Mouse (Mus musculus) midbrain, embryonic 13.5 days (tissue): ENCODE results near the gene Myb. TPM values are rescaled to one million over a fixed set of nuclear protein-coding genes. Genes with fewer than 3 reads are reported as not detected.
A peak's percentile ranks its signal among the peaks of the same experiment; 100 is the strongest.

Experiments used
- ATAC-seq: fragments of 200-750 bp; cut with Nextera tagmentation; 2 replicates; pipeline ENCODE4 v1.8.0; 2017; ENCODE audit warnings: mild to moderate bottlenecking, moderate TSS enrichment, moderate library complexity
- H3K27ac ChIP-seq: fragments of 300-500 bp; sonication (generic); 2 replicates; pipeline ENCODE4 v1.5.1; 2015; ENCODE audit warnings: inconsistent platforms, mild to moderate bottlenecking, moderate library complexity
- H3K27me3 ChIP-seq: fragments of 300-500 bp; sonication (generic); 2 replicates; pipeline ENCODE4 v1.6.1; 2015; ENCODE audit warnings: mild to moderate bottlenecking, inconsistent platforms
- H3K36me3 ChIP-seq: fragments of 300-500 bp; sonication (generic); 2 replicates; pipeline ENCODE4 v1.6.1; 2015; ENCODE audit warnings: mild to moderate bottlenecking, inconsistent platforms
- H3K4me1 ChIP-seq: fragments of 300-500 bp; sonication (generic); replicated peaks from 2 replicates; pipeline ENCODE4 v1.6.1; 2015; ENCODE audit warnings: inconsistent platforms
- H3K4me2 ChIP-seq: fragments of 300-500 bp; sonication (generic); replicated peaks from 2 replicates; pipeline ENCODE4 v1.6.1; 2015; ENCODE audit warnings: moderate library complexity, mild to moderate bottlenecking, inconsistent platforms
- H3K4me3 ChIP-seq: fragments of 300-500 bp; sonication (generic); replicated peaks from 2 replicates; pipeline ENCODE4 v1.5.1; 2015; ENCODE audit warnings: mild to moderate bottlenecking, inconsistent platforms
- H3K9ac ChIP-seq: fragments of 300-500 bp; sonication (generic); replicated peaks from 2 replicates; pipeline ENCODE4 v1.6.1; 2015; ENCODE audit warnings: mild to moderate bottlenecking, inconsistent platforms
- H3K9me3 ChIP-seq: fragments of 300-500 bp; sonication (generic); 2 replicates; pipeline ENCODE4 v1.6.1; 2016; ENCODE audit warnings: mild to moderate bottlenecking, inconsistent platforms
- WGBS: fragments of 180-500 bp; shearing (Covaris S2); methylation state at CpG from one replicate; pipeline ENCODE4 v1.1.7; 2015; 5-methylcytosine and 5-hydroxymethylcytosine counted together
- polyA plus RNA-seq: library from polyadenylated mRNA; unstranded; fragments of >200 nt; fragmentation: Nextera tagmentation; extraction: Ambion mirVana; gene quantifications from 2 replicates; pipeline ENCODE4 v1.2.1, GENCODE M21; 2015

Gene Myb
- 3.0 and 3.1 TPM in 2 replicates for polyA plus RNA-seq

GRCm38 (mm10) chr10:21160537-21161358 is at the start of gene Myb:
Gene Myb, minus strand, starts transcription at chr10:21160984.
- under 1% methylated on average over 73 of the region's 86 CpGs for WGBS
- peak within 1 kb of the TSS; percentile 71 for H3K9ac ChIP-seq
- H3K36me3 ChIP-seq, result no peaks in the 10 kb centered on the region
- ATAC-seq, result peak; percentile 86
- H3K4me1 ChIP-seq, result peaks cover 20% of the 10 kb centered on the region
- peak within 1 kb of the TSS; percentile 58 for H3K4me3 ChIP-seq
- H3K27ac ChIP-seq, result 0 out of 2 replicates have a peak within 1 kb of the TSS, but pooled peaks have one; percentile 19
- H3K9me3 ChIP-seq, result no peaks in the 10 kb centered on the region
- H3K27me3 ChIP-seq, result peaks cover 50% of the 10 kb centered on the region
- H3K4me2 ChIP-seq, result peak within 1 kb of the TSS; percentile 98

- Histone ChIP-seq H3K36me3 (no peaks in the 10 kb centered on the region), H3K9ac (no peak overlapping the region), H3K9me3 (no peaks in the 10 kb centered on the region), H3K27ac (no peak overlapping the region), H3K4me2 (no peak overlapping the region), H3K4me3 (no peak overlapping the region), H3K4me1 (no peaks in the 10 kb centered on the region), H3K27me3 (no peaks in the 10 kb centered on the region)
- ATAC-seq, result no peak
- 83% methylated on average over 1 of the region's 1 CpGs for WGBS
These were observed 46.6 kb upstream of the Myb start for GRCm38 (mm10) chr10:21207378-21207777.

- no peak overlapping the region for H3K9ac ChIP-seq
- no peaks in the 10 kb centered on the region for H3K9me3 ChIP-seq
- no peak for ATAC-seq
- 83% methylated on average over 2 of the region's 2 CpGs for WGBS
- H3K4me2 ChIP-seq, result no peak overlapping the region
- no peaks in the 10 kb centered on the region for H3K27me3 ChIP-seq
- no peak overlapping the region for H3K4me3 ChIP-seq
- no peaks in the 10 kb centered on the region for H3K36me3 ChIP-seq
- H3K4me1 ChIP-seq, result no peaks in the 10 kb centered on the region
- no peak overlapping the region for H3K27ac ChIP-seq
These were observed 45.4 kb upstream of the Myb start for GRCm38 (mm10) chr10:21206232-21206631.

GRCm38 (mm10) chr10:21204496-21205085 is 43.8 kb upstream of the Myb start:
- Histone ChIP-seq H3K4me2 (no peak overlapping the region), H3K9me3 (no peaks in the 10 kb centered on the region), H3K4me3 (no peak overlapping the region), H3K27me3 (no peaks in the 10 kb centered on the region), H3K4me1 (no peaks in the 10 kb centered on the region), H3K9ac (no peak overlapping the region), H3K27ac (no peak overlapping the region), H3K36me3 (no peaks in the 10 kb centered on the region)
- ATAC-seq, result no peak
- WGBS, result 72% methylated on average over 10 of the region's 10 CpGs

GRCm38 (mm10) chr10:21203886-21204285 is 43.1 kb upstream of the Myb start:
- H3K27ac ChIP-seq, result no peak overlapping the region
- no peaks in the 10 kb centered on the region for H3K4me1 ChIP-seq
- no peak overlapping the region for H3K9ac ChIP-seq
- H3K4me3 ChIP-seq, result no peak overlapping the region
- 90% methylated on average over 5 of the region's 5 CpGs for WGBS
- ATAC-seq, result no peak
- no peaks in the 10 kb centered on the region for H3K36me3 ChIP-seq
- H3K9me3 ChIP-seq, result no peaks in the 10 kb centered on the region
- no peak overlapping the region for H3K4me2 ChIP-seq
- H3K27me3 ChIP-seq, result no peaks in the 10 kb centered on the region

GRCm38 (mm10) chr10:21203461-21203860 is 42.7 kb upstream of the Myb start:
- Histone ChIP-seq H3K4me3 (no peak overlapping the region), H3K27me3 (no peaks in the 10 kb centered on the region), H3K36me3 (no peaks in the 10 kb centered on the region), H3K4me1 (no peaks in the 10 kb centered on the region), H3K27ac (no peak overlapping the region), H3K4me2 (no peak overlapping the region), H3K9ac (no peak overlapping the region), H3K9me3 (no peaks in the 10 kb centered on the region)
- WGBS, result 94% methylated on average over 3 of the region's 3 CpGs
- no peak for ATAC-seq

- no peaks in the 10 kb centered on the region for H3K27me3 ChIP-seq
- WGBS, result 84% methylated on average over 7 of the region's 7 CpGs
- H3K9me3 ChIP-seq, result no peaks in the 10 kb centered on the region
- H3K4me2 ChIP-seq, result no peak overlapping the region
- no peak overlapping the region for H3K4me3 ChIP-seq
- H3K27ac ChIP-seq, result no peak overlapping the region
- H3K9ac ChIP-seq, result no peak overlapping the region
- ATAC-seq, result no peak
- no peaks in the 10 kb centered on the region for H3K36me3 ChIP-seq
- H3K4me1 ChIP-seq, result no peaks in the 10 kb centered on the region
These were observed 40.0 kb upstream of the Myb start for GRCm38 (mm10) chr10:21200761-21201160.

GRCm38 (mm10) chr10:21200322-21200721 is 39.5 kb upstream of the Myb start:
- H3K9me3 ChIP-seq, result no peaks in the 10 kb centered on the region
- no peak overlapping the region for H3K27ac ChIP-seq
- no peak overlapping the region for H3K4me2 ChIP-seq
- H3K36me3 ChIP-seq, result no peaks in the 10 kb centered on the region
- ATAC-seq, result no peak
- H3K9ac ChIP-seq, result no peak overlapping the region
- no peaks in the 10 kb centered on the region for H3K4me1 ChIP-seq
- H3K4me3 ChIP-seq, result no peak overlapping the region
- no peaks in the 10 kb centered on the region for H3K27me3 ChIP-seq

GRCm38 (mm10) chr10:21196646-21197116 is 35.9 kb upstream of the Myb start:
- Histone ChIP-seq H3K27me3 (no peaks in the 10 kb centered on the region), H3K4me2 (no peak overlapping the region), H3K36me3 (no peaks in the 10 kb centered on the region), H3K4me1 (peaks cover 7% of the 10 kb centered on the region), H3K9ac (no peak overlapping the region), H3K4me3 (no peak overlapping the region), H3K27ac (no peak overlapping the region), H3K9me3 (no peaks in the 10 kb centered on the region)
- 91% methylated on average over 8 of the region's 8 CpGs for WGBS
- ATAC-seq, result no peak

GRCm38 (mm10) chr10:21195597-21195996 is 34.8 kb upstream of the Myb start:
- Histone ChIP-seq H3K36me3 (no peaks in the 10 kb centered on the region), H3K4me1 (peaks cover 7% of the 10 kb centered on the region), H3K4me2 (no peak overlapping the region), H3K27me3 (no peaks in the 10 kb centered on the region), H3K4me3 (no peak overlapping the region), H3K27ac (no peak overlapping the region), H3K9me3 (no peaks in the 10 kb centered on the region), H3K9ac (no peak overlapping the region)
- ATAC-seq, result no peak
- WGBS, result 54% methylated on average over 8 of the region's 8 CpGs

GRCm38 (mm10) chr10:21193935-21194505 is 33.2 kb upstream of the Myb start:
- Histone ChIP-seq H3K9me3 (no peaks in the 10 kb centered on the region), H3K4me1 (peaks cover 7% of the 10 kb centered on the region), H3K36me3 (no peaks in the 10 kb centered on the region), H3K4me3 (no peak overlapping the region), H3K9ac (no peak overlapping the region), H3K27me3 (no peaks in the 10 kb centered on the region), H3K27ac (no peak overlapping the region), H3K4me2 (no peak overlapping the region)
- ATAC-seq, result no peak
- 69% methylated on average over 3 of the region's 3 CpGs for WGBS
